Mouse (Mus musculus) layer of hippocampus, adult 6 months (tissue): ENCODE results near the gene Timp3. TPM values are rescaled to one million over a fixed set of nuclear protein-coding genes. Genes with fewer than 3 reads are reported as not detected.

Experiments used
- long read RNA-seq, 2 experiments: library from polyadenylated mRNA; unstranded; transcript quantifications; one replicate each; pipeline ENCODE4 v2.0.0; 2019 to 2020
- polyA plus RNA-seq: library from polyadenylated mRNA; unstranded; fragments of <200 nt; fragmentation: Nextera tagmentation; gene quantifications from 2 replicates; pipeline ENCODE4 v1.2.3, GENCODE M21; 2021

Gene Timp3
- polyA plus RNA-seq, result 17.4 and 25.9 TPM in 2 replicates
- long read RNA-seq, experiment 1, full-length matches to known transcripts, result 33 of 54 reads
- long read RNA-seq, experiment 1, partial matches to known transcripts, result 1 of 54 reads
- long read RNA-seq, experiment 1, other reads (novel, unspliced or antisense), result 20 of 54 reads
- long read RNA-seq, experiment 2, full-length matches to known transcripts, result 66 of 88 reads
- long read RNA-seq, experiment 2, partial matches to known transcripts, result 17 of 88 reads
- long read RNA-seq, experiment 2, other reads (novel, unspliced or antisense), result 5 of 88 reads

GRCm38 (mm10) chr10:86300293-86301116, at the start of gene Timp3:
Gene Timp3 (plus strand): TSS chr10:86300372.

Other genes starting within 250 kb of the Timp3 start
- gene Syn3, start 198.5 kb downstream of the Timp3 start, polyA plus RNA-seq, result 8.5 TPM in 2 replicates